Mouse (Mus musculus): ENCODE measurements at regions not wholly inside any gene's neighbourhood (a gene's known extent, or its start where the extent isn't known, plus 50 kb on each side); places are given as distances from the start of the nearest gene placed in this dataset.

DNA sequence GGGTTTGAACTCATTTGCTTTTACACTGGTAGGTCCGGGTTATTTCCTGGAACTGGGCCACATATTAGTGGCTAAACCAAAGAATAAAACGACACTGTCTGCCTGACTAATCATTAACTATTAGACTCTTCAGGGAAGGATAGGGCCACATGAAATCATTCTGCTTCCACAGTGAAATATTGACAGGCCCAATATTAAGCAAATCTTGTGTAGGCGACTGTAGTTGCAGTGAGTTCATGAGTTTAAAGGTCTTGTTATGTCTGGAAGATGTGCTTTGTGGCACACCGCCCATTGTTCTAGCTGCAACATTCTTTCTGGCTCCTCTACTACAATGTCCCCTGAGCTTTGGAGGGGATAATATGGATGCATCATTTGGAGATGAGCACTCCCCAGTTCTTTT, 65.7 kb upstream of the Pbx1 start:
- TF ChIP-seq CTCF (IDR thresholded peaks at IDR 0.05; ENCODE audit: extremely low read depth, insufficient read length, insufficient replicate concordance, low read depth, low read length) (no peak), POLR2A (IDR thresholded peaks at IDR 0.05; ENCODE audit: low read depth, low read length) (no peak)
